Mouse (Mus musculus): ENCODE data around the gene Cask.

Gene Cask

GRCm38 (mm10) chrX:13631599-13632283 is 219.4 kb downstream of the Cask start, which contains the start of gene Gpr34:
Gpr34 (plus strand) TSS chrX:13632089.
- DNase-seq (ENCODE audit: low spot score): no peak

DNA sequence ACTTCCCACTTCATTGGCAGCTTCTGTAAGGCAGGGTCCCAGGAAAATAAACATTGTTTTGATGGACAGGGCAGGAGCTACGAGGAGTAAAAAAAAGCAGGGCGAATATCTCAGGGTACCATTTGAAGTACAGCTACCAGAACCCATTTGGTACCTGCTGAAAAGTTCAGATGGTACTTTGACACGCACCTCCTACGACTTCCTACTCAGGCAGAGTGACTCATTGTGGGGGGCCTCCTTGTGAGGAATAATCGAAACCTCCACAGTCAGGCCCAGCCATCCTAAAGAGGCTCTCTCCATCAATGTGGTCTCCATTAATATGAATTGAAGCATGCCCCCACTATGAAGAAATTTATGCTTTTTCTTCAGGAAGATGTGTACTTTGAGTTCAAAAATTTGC is 228.5 kb downstream of the Cask start:
- DNase-seq (ENCODE audit: low spot score): no peak

DNA sequence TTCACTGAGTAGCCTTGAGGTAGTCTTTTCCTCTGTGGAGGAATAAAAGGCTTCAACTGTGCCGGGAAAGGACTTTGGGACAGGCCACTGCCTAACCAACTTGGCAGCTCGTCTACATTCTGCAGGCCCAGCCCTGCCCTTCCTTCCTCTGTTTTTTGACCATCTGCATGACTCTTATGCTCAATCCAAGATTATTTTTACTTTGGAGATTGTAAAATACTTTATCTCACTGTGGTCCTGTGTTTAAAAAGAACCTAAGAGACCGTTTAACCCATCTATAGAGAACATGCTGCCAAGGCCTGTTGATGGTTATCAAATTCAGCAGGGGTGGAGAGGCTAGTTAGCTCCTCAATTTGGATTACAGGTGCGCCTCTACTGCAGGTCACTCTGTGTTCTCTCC is 229.7 kb downstream of the Cask start:
- DNase-seq (ENCODE audit: low spot score): no peak

DNA sequence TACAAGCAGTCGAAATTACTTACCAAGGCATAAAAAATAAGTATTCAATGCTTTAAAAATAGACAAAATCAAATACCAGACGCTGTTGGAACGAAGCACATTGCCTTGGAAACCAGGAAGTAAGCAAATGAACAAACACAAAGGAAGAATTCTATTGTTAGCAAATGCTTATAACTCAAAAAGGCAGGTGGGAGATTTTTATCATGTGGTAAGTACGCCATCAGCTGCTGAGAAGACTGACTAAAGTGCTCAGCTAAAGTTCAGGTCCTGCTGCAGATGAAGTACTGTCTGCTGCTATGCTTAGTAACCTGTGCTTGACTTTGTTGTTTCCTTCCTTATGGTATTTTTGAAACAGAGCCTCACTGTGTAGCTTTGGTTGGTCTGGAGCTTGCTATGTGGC is 232.7 kb downstream of the Cask start:
- no peak for DNase-seq (ENCODE audit: low spot score)

DNA sequence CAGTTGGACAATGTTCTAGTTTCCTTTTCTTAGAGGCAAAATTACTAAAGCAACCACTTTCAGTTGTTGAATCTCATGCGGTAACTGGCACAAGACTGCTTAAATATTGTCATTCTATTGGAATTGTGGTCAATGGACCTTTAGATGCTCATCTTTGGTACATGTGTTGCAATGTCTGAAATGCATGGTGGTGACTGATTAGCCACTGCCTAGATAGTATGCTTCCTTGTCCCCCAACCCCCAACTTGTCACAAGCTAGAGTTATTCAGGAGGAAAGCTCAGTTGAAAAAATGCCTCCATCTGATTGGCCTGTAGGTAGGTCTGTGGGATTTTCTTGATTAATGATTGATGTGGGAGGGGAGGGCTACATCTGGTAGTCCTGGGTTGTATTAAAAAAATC is 233.9 kb downstream of the Cask start:
- DNase-seq (ENCODE audit: low spot score): no peak

- no peak for DNase-seq (ENCODE audit: low spot score)
These were observed 234.4 kb downstream of the Cask start for GRCm38 (mm10) chrX:13616726-13617125.

DNA sequence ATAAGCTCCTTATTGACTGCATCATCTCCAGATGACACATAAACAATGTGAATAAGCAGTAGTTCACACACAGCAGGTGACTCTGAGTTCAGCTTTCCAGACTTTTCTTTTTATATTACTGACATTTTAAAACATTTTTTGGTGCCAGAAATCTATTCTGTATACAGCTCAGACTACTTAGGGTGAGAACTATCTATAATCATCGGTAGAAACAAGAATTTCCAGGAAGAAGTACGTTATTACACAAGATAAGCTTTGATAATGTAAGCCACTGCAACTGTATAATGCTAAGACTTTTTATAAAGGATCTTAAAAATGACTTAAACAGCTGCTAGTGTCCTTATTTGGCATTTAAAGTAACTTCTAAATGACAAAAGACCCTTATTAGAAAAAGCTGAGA is 239.1 kb downstream of the Cask start:
- no peak for DNase-seq (ENCODE audit: low spot score)

GRCm38 (mm10) chrX:13611114-13611513 is 240.1 kb downstream of the Cask start:
- DNase-seq (ENCODE audit: low spot score): no peak

- no peak for DNase-seq (ENCODE audit: low spot score)
These were observed 243.4 kb downstream of the Cask start for GRCm38 (mm10) chrX:13607752-13608151.

DNA sequence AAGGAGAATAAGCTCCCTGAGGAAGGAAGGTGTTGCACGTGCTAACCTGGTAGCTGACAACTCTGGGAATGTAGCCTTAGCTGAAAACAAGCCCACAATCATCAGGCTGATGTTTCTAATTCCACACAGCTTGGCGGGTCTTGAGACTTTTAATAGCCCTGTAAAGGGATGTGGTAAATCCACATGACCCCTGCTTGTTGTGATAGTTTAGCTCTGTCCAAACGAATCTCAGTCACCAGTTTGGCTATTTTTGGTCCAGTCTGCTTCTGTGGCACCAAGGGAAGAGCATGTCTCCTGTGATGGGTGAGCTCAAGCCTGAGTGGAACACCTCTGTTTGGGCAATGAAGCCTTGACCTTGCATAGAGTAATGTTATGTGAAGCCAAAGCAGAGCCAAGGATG is 244.4 kb downstream of the Cask start:
- no peak for DNase-seq (ENCODE audit: low spot score)

DNA sequence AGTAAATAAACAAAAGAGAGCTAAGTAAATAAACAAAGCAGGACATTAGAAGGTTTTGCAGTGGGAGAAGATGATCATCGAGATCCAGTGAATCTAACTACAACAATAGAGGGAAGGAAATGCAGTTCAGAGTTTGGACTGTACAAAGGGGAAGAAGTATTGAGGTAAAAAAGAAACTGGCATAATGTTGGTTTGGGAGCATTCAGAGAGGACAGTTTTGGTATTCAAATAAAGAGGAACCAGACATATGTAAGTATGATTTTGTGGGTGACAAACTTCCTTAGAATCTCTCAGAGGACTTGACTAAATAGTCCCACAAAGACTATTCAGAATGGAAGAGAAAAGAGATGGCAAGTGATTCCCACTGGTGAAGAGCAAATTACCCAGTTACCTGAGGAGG is 251.2 kb downstream of the Cask start:
- DNase-seq (ENCODE audit: low spot score): no peak

DNA sequence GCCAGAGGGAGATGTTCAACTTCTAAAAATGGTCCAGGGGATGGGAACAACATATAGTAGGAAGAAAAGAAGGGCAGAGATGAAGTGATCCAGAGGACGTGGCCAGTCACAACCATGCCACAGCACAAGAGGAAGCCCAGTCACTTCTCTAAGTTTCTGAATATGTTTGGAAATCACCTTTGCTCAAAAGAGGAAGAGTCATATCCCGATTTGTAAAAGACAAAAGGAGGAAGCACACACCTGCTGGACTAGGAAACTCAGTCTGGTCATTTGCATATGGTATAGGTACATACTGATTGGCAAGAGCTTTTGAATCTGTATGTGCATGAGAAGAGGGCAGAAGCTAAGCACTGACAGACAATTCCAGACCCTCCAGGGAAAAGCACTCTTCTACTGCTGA is 251.8 kb downstream of the Cask start:
- DNase-seq (ENCODE audit: low spot score): no peak

DNA sequence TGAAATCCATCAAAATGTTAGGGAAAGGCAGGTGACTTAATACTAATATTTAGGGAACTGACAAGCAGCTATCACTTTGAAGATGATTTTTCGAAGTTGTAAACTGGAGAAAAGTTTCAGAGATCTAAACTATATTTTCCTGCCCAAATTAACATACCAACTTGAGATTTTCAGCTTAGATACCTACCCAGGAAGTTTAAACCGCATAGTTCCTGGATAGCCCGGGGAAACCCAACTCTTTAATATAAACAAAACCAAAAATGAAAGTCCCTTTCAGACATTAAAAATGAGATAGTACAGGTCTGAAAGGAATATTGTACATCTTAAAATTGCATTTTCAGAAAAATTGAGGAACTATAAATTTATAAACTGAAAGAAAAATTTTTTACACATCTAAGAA is 273.5 kb downstream of the Cask start:
- no peak for DNase-seq (ENCODE audit: low spot score)

DNA sequence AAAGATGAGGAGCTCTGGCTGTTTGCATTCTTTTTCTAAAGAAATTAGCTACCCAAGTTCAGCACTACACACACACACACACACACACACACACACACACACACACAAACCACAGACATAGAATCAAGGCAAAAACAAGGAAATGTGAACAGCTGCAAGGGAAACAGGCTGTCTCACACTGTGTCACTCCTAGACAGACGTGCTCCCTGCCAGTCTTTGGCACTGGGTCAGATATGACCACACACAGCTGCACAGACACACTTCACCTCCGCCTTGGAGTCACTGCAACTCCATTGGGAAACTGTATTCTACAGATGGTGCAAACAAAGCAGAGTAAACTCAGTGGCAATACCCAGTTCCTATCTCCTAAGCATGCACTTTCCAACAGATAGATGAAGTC is 274.6 kb downstream of the Cask start:
- no peak for DNase-seq (ENCODE audit: low spot score)

DNA sequence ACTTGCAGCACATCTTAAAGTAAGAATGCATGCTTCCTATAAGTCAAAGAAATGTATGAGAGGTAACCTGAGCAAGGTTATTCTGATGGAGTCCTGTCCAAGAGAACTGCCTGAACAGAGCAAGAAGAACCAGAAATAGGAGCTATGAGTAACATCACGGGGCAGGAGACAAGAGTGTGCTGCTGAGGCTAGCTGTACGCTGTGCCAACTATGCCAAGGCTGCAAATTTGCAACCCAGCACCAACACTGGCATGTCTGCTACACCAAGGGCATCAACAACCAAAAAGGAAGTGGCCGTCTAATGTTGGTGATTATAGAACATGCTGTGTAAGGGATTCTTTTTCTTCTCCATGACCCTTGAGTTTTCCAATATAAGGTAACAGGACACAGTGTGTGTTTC is 276.3 kb downstream of the Cask start:
- no peak for DNase-seq (ENCODE audit: low spot score)

GRCm38 (mm10) chrX:13574298-13574697 is 276.9 kb downstream of the Cask start:
- no peak for DNase-seq (ENCODE audit: low spot score)

DNA sequence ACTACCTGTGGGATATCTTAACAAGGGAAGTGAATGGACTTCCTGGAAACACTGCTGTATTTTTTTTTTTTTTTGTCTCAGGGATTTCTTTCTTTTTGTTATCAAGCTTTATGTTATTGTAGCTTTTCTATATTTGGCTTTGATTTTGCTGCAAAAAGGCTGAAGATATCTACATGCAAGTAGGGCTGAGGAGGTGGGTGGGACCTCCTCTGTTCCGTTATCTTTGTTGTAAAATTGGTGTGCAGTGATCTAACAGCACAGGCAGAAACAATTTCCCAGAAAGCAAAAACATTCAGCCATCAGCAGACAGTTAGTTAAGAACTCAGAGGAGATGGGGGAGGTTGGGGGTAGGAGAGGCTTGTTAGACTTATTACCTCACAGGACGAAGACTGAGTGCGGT is 296.7 kb downstream of the Cask start:
- no peak for DNase-seq (ENCODE audit: low spot score)

DNA sequence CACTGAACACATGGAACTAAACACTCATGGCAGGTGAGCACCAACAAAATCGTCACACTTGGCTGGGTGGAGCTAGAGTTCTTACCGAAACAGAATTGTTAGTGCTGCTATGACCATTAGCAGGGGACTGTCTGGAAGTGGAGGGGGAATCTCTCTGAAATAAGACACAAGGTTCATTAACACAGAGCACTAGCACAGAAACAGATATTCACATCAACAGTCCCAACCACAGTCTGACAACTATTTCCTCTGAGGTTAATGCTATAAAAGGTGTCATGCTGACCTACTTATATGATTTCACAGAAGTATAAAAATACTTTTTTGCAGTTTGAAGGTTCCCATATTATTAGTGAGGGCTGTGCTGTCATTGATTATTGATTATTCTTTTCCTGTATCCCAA is 298.9 kb downstream of the Cask start:
- no peak for DNase-seq (ENCODE audit: low spot score)

- no peak for DNase-seq (ENCODE audit: low spot score)
These were observed 299.6 kb downstream of the Cask start for GRCm38 (mm10) chrX:13551566-13551965.

- no peak for DNase-seq (ENCODE audit: low spot score)
These were observed 302.1 kb downstream of the Cask start for GRCm38 (mm10) chrX:13549100-13549499.

DNA sequence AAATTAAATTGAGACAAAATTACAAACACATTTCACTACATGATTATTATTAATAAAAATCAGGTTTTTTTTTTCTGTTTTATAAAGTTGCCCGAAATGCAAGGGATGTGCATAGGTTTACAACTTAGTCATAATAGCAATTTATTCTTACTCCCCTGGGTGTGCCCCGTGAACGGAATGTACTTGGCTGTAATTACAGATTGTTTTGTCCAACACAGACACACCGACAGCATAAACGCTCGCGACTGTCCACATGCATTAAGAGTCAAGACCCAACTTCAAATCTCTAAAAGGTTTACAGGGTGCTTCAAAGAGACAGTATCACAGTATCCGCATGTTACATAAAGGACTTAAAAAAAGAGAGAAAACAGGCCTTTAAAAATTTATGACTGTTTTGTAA is 329.9 kb downstream of the Cask start:
- no peak for DNase-seq (ENCODE audit: low spot score)

DNA sequence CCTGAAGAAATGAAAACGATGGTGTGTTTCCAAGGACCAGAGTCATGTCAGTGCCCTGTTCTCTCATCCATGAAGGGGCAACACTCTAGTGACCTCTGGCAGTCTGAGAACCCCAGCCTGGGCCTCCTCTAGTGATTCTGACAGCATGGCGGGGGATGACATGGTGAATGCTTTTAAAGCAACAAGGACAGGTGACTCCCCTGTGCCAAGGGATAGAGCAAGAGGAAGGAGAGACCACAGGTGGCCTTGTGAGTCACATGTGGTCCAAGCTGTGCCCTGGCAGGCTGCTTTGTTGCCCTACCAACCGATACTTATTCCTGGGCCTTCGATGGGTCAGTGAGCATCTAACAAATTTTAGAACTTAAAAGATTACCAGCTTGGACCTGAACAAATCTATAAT is 330.6 kb downstream of the Cask start:
- no peak for DNase-seq (ENCODE audit: low spot score)

- no peak for DNase-seq (ENCODE audit: low spot score)
These were observed 331.8 kb downstream of the Cask start for GRCm38 (mm10) chrX:13519408-13519783.

DNA sequence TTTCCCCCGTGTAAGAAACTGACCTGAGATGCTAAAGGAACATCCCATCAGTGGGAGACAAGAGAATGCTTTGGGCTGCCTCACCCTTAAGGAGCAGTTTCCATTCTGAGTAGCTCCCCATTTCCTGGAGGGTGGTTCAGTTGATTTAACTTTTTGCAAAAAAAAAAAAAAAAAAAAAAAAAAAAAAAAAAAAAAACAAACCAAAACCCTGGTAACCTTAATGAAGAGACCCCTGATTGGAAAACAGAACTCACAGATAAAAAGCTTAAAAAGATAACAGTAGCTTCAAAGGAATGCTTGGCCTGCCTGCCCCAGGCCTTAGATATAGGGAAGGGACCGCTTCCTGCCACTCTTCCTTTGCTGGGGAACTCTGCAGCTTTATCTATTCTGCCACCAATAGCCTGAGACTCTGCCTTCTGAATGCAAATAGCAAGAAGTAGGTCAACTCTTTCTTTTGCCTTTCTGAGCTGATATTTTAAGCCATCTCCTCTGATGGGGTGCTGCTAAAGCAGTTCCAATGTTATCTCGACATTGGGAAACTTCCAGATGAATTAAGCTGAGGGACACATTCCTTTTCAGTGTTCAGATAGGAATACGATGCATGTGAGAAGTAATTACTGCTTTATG is 332.3 kb downstream of the Cask start:
- DNase-seq (ENCODE audit: low spot score): no peak
